Mouse (Mus musculus): Measurements from ENCODE around the gene Rrh.
"Not testable (repeated sequence)": the region's sequence is repeated elsewhere in the genome, so short reads cannot be mapped to it uniquely, and the experiment has no call there.

Rrh gene

GRCm38 (mm10) chr3:129793801-129794200 is 28.6 kb downstream of the Rrh start:
- no peak for DNase-seq (ENCODE audit: extremely low spot score, low read depth, low spot score)

DNA sequence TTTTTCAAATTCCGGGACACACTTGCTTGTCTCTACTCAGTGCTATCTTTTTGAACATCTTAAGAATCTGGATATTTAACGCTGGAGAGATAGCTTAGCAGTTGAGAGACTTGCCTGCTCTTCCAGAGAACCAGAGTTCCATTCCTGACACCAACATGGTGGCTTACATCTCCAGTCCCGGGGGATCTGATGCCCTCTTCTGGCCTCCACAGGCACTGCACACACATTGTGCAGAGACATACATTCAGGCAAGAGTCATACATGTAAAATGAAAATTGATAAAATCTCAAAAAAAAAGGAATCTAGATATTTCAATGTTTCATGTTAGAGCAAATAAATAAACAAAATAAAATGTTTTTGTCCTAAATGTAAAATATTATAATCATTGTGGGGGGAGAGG is 39.6 kb downstream of the Rrh start:
- no peak for DNase-seq (ENCODE audit: extremely low spot score, low read depth, low spot score)

DNA sequence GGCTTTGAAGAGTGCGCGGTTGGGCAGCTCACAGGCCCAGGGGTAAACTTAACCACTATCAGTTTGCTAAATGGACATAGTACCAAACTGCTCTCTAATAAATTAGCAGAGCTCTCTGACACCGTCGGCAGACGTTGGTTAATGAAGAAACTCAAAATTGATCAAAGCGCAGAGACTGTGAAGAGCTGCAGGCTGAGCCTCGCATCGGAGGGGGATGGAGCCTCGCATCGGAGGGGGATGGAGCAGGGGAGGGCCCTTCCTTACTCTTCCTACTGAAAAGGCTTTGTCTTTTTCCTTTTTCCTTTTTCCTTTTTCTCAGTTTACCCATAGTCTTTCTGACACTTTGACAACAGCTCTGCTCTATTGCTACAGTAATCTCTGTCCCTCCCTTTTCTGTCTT is 41.0 kb downstream of the Rrh start:
- DNase-seq (ENCODE audit: extremely low spot score, low read depth, low spot score), result no peak

DNA sequence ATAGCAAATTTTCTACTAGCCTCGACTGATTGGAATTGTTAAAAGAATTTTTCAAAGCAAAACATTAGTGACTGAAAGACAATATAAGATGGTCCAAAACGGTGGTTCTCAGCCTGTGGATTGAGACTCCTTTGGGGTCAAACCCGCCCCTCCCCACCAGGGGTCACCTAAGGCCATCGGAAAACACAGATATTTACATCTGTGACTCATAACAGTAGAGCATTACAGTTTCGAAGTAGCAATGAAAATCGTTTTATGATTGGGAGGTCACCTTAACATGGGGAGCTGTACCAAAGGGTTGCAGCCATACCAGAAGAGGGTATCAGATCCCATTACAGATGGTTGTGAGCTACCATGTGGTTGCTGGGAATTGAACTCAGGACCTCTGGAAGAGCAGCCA is 51.2 kb downstream of the Rrh start:
- DNase-seq (ENCODE audit: extremely low spot score, low read depth, low spot score), result no peak

DNA sequence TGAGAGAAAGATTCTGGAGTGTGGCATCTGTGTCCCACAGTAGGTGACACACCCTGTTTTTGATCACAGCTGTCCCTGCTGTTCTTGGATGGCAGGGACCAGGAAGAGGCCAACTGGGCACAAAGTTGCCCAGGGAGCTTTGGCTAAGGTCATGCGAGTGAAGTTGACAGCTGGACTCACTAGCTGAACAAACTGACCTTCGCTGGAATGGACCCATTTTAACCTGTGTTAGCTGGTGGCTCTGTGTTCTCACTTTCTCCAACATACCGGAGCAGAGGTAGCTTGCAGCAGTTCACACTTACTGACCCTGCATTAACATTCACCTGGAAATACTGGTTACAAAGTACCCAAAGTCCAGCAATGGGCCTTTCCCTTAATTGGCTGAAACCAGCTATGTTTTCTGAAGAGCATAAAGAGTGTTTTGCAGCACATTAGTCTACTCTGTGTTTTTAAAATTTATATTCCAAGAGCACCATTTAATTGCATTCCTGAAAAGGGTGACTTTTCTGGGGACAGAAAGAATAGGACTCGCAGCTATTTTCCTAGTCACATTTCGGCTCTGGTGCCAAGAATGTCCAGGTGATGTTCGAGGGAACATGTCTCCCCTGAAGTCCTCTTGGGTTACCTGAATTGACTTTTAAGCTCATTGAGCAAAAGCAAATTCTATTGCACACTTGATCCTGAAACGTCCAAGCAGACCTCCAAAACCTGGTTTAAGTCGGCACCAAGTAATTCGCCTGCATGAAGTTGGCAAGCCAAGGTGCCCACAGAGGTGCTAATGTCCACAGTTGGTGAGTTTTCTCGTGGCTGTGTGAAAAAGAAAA is 55.2 kb downstream of the Rrh start:
- DNase-seq (ENCODE audit: extremely low spot score, low read depth, low spot score), result no peak

DNA sequence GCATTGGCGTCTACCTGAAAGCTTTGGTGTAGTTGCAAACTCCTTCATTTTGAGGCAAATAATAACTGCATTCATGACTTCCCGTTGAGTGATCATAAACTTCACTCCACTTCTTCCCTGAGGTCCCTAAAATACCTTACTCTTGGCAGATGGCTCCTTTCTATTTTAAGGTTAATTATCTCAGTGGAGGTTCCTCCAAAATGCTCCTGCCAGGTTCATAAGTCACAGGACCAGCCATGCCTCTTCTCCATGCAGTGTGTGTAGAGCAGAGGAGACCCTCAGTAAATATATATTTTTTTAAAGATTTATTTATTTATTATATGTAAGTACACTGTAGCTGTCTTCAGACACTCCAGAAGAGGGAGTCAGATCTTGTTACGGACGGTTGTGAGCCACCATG is 56.3 kb downstream of the Rrh start:
- DNase-seq (ENCODE audit: extremely low spot score, low read depth, low spot score), result no peak

GRCm38 (mm10) chr3:129757599-129757998 is 64.8 kb downstream of the Rrh start:
- DNase-seq (ENCODE audit: extremely low spot score, low read depth, low spot score), result not testable (repeated sequence)

- DNase-seq (ENCODE audit: extremely low spot score, low read depth, low spot score), result no peak
These were observed 67.5 kb downstream of the Rrh start, which contains the start of gene Egf for GRCm38 (mm10) chr3:129754650-129755604. Gene Egf, minus strand, starts transcription at chr3:129755316.

All from hindlimb bud, embryonic 11.5 days (tissue).